ENCODE assay signal across 13 mouse cellular contexts in genomic region chr13:60621411-60621965, GRCm38 (mm10). TPM values are rescaled to one million over a fixed set of nuclear protein-coding genes. Genes with fewer than 3 reads are reported as not detected.
DNase-seq lines count a peak whose midpoint lies in the region; ATAC-seq lines count a peak whose summit lies in the region.
"Had no signal": no experiment of that assay in that cellular context is flagged by ENCODE, and none has a peak within 500 bp of the region (broad histone marks: within the 10 kb centered on the region; RNA-seq: fewer than 3 reads in every experiment).

No protein-coding gene starts in this region.

- no peaks in the 10 kb centered on the region for H3K27me3 ChIP-seq in heart, embryonic 13.5 days (replicated peaks)
- no peaks in the 10 kb centered on the region for H3K27me3 ChIP-seq in kidney, embryonic 14.5 days (ENCODE audit: control insufficient read depth, insufficient read depth, low read length)
- no peaks in the 10 kb centered on the region for H3K27me3 ChIP-seq in neural tube, embryonic 15.5 days (replicated peaks)
- H3K27me3 ChIP-seq: midbrain, embryonic 15.5 days had no signal

- DNase-seq in cerebellum, adult 11-12 months: peak; percentile 20
- no peak for DNase-seq in cerebellum, adult 11 months
- no peak for DNase-seq in heart, postnatal 25 days (ENCODE audit: low spot score)
- DNase-seq in kidney, postnatal 36 days: peak; percentile 27 to 66
- peak; percentile 40 to 59 for DNase-seq in cerebellum, postnatal 10 days
- DNase-seq: adrenal gland, adult 8-10 months; liver, postnatal 0 days; right cerebral cortex, postnatal 25 days; thymus, postnatal 4 days had no signal

- intact Hi-C loops in heart, postnatal 25 days (cut with DNase I): no loop called here

- H3K4me2 ChIP-seq in heart, embryonic 13.5 days: no peak overlapping the region
- H3K4me2 ChIP-seq in kidney, embryonic 14.5 days (replicated peaks; ENCODE audit: low read depth, low read length): no peak overlapping the region
- no peak overlapping the region for H3K4me2 ChIP-seq in neural tube, embryonic 15.5 days
- H3K4me2 ChIP-seq: midbrain, embryonic 15.5 days had no signal

- no peak overlapping the region for H3K9ac ChIP-seq in heart, embryonic 13.5 days
- no peak overlapping the region for H3K9ac ChIP-seq in kidney, embryonic 14.5 days (ENCODE audit: low read depth, low read length)
- no peak overlapping the region for H3K9ac ChIP-seq in neural tube, embryonic 15.5 days (replicated peaks)
- H3K9ac ChIP-seq: liver, postnatal 0 days; midbrain, embryonic 15.5 days had no signal

- 53% methylated on average over 4 of the region's 4 CpGs for WGBS in heart, embryonic 13.5 days
- WGBS in kidney, embryonic 14.5 days: 57% methylated on average over 4 of the region's 4 CpGs
- 55% methylated on average over 4 of the region's 4 CpGs for WGBS in neural tube, embryonic 15.5 days

- no peaks in the 10 kb centered on the region for H3K9me3 ChIP-seq in heart, embryonic 13.5 days
- H3K9me3 ChIP-seq in kidney, embryonic 14.5 days (ENCODE audit: control insufficient read depth, low read length): 0 out of 2 replicates have a peak, but pooled peaks cover 6% of the 10 kb centered on the region
- no peaks in the 10 kb centered on the region for H3K9me3 ChIP-seq in neural tube, embryonic 15.5 days (replicated peaks)
- H3K9me3 ChIP-seq: midbrain, embryonic 15.5 days had no signal

- H3K27ac ChIP-seq in heart, embryonic 13.5 days (replicated peaks): 0 out of 2 replicates have a peak overlapping the region, but pooled peaks have one; percentile 9
- no peak overlapping the region for H3K27ac ChIP-seq in kidney, embryonic 14.5 days (ENCODE audit: low read depth, low read length)
- no peak overlapping the region for H3K27ac ChIP-seq in neural tube, embryonic 15.5 days (replicated peaks)
- H3K27ac ChIP-seq: midbrain, embryonic 15.5 days had no signal

- ATAC-seq in heart, embryonic 13.5 days (ENCODE audit: extremely low read depth, insufficient number of reproducible peaks, low FRiP score, low TSS enrichment): no peak
- no peak for ATAC-seq in kidney, embryonic 14.5 days (ENCODE audit: low FRiP score, low TSS enrichment)
- ATAC-seq in neural tube, embryonic 15.5 days (ENCODE audit: low FRiP score): no peak
- ATAC-seq: liver, postnatal 0 days; midbrain, embryonic 15.5 days had no signal

- peaks cover 47% of the 10 kb centered on the region for H3K4me1 ChIP-seq in heart, embryonic 13.5 days
- no peaks in the 10 kb centered on the region; the same call in 1 of the 2 replicates for H3K4me1 ChIP-seq in kidney, embryonic 14.5 days (ENCODE audit: control insufficient read depth, insufficient read depth, low read length)
- peaks cover 35% of the 10 kb centered on the region for H3K4me1 ChIP-seq in neural tube, embryonic 15.5 days

- H3K36me3 ChIP-seq in heart, embryonic 13.5 days: no peaks in the 10 kb centered on the region
- no peaks in the 10 kb centered on the region for H3K36me3 ChIP-seq in kidney, embryonic 14.5 days (ENCODE audit: control insufficient read depth, insufficient read depth, low read length)
- peaks cover 3% of the 10 kb centered on the region; the same call in 1 of the 2 replicates for H3K36me3 ChIP-seq in neural tube, embryonic 15.5 days
- H3K36me3 ChIP-seq: midbrain, embryonic 15.5 days had no signal

- H3K4me3 ChIP-seq in heart, embryonic 13.5 days: no peak overlapping the region
- no peak overlapping the region for H3K4me3 ChIP-seq in kidney, embryonic 14.5 days (ENCODE audit: low read length)
- H3K4me3 ChIP-seq in neural tube, embryonic 15.5 days (replicated peaks): no peak overlapping the region
- H3K4me3 ChIP-seq: midbrain, embryonic 15.5 days had no signal

RNA-seq across cellular contexts. Expression of gene Dapk1, which starts 19.7 kb away (rescaled TPM):
- 7.5 and 8.2 TPM in 2 replicates for polyA plus RNA-seq in heart, embryonic 13.5 days (2015; fragmentation: Nextera tagmentation; extraction: Ambion mirVana)
- total RNA-seq in heart, postnatal 25 days (2021): 10 to 100 TPM; 24.5 to 29.5 TPM
- 15.1 and 24.5 TPM in 2 replicates for polyA plus RNA-seq in kidney, embryonic 14.5 days (2014; fragmentation: Nextera tagmentation; extraction: Ambion mirVana)
- polyA plus RNA-seq in neural tube, embryonic 15.5 days (2015; fragmentation: Nextera tagmentation; extraction: Ambion mirVana): 30.6 and 34.9 TPM in 2 replicates

Comparison
In these comparisons a context has a peak if more than half of its experiments do, and no peak if none do; other contexts are left out.
1. DNase-seq: peak in cerebellum, adult 11-12 months (single experiment), kidney, postnatal 36 days (2 of 2) and cerebellum, postnatal 10 days (2 of 2); none in cerebellum, adult 11 months (single experiment) and heart, postnatal 25 days (single experiment).